Mouse (Mus musculus): ENCODE data around the gene Bcar1. TPM values are rescaled to one million over a fixed set of nuclear protein-coding genes. Genes with fewer than 3 reads are reported as not detected.

The Bcar1 gene
- polyA plus RNA-seq, 1 experiment from 2014 or later = 56.3 TPM

DNA sequence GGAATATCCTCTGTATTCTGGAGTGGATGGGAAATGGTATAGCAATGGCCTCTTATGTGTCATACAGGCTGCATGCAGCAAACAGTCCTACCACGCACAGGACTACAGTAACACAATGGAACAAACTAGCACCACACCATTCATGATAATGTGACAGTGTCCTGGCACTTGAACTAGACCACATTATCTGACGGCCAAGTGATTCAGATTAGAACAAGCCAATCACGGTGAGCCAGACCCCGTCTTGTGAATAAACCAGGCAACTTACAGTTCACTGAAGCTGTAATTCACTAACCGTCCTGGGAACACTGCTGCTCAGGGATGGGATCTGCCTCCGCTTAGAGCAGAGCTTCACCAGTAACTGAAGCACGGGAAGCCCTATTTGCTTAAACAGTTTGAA lies 35.2 kb upstream of the Bcar1 start:
- no peaks in the 10 kb centered on the region for H3K4me1 ChIP-seq (ENCODE audit: insufficient read depth)
- ATAC-seq (ENCODE audit: insufficient read depth) (peak; percentile 71), DNase-seq (peak; percentile 68)
- H3K36me3 ChIP-seq (ENCODE audit: insufficient read depth) = peaks cover 59% of the 10 kb centered on the region
- 47% methylated on average over 7 of the region's 7 CpGs for WGBS
- H3K27me3 ChIP-seq (ENCODE audit: insufficient read depth, low read length) = no peaks in the 10 kb centered on the region
- no peaks in the 10 kb centered on the region for H3K9me3 ChIP-seq (ENCODE audit: low read depth, low read length)
- H3K4me3 ChIP-seq (ENCODE audit: low read depth, low read length) = no peak overlapping the region
- H3K27ac ChIP-seq (ENCODE audit: low read depth) = no peak overlapping the region
- TF ChIP-seq CTCF (IDR thresholded peaks at IDR 0.05; ENCODE audit: low read depth) = no peak
- H3K4me2 ChIP-seq = no peak overlapping the region
- no peak overlapping the region for H3K9ac ChIP-seq

- no peak for DNase-seq
- ATAC-seq (ENCODE audit: insufficient read depth) = no peak
- peaks cover 61% of the 10 kb centered on the region for H3K36me3 ChIP-seq (ENCODE audit: insufficient read depth)
- WGBS = 96% methylated on average over 4 of the region's 4 CpGs
- H3K27ac ChIP-seq (ENCODE audit: low read depth) = no peak overlapping the region
- no peaks in the 10 kb centered on the region for H3K27me3 ChIP-seq (ENCODE audit: insufficient read depth, low read length)
- no peaks in the 10 kb centered on the region for H3K9me3 ChIP-seq (ENCODE audit: low read depth, low read length)
- no peak overlapping the region for H3K9ac ChIP-seq
- H3K4me1 ChIP-seq (ENCODE audit: insufficient read depth) = no peaks in the 10 kb centered on the region
- no peak overlapping the region for H3K4me2 ChIP-seq
- no peak for TF ChIP-seq CTCF (IDR thresholded peaks at IDR 0.05; ENCODE audit: low read depth)
- H3K4me3 ChIP-seq (ENCODE audit: low read depth, low read length) = no peak overlapping the region
Measured at GRCm38 (mm10) chr8:111776492-111776891, 32.9 kb upstream of the Bcar1 start.

DNA sequence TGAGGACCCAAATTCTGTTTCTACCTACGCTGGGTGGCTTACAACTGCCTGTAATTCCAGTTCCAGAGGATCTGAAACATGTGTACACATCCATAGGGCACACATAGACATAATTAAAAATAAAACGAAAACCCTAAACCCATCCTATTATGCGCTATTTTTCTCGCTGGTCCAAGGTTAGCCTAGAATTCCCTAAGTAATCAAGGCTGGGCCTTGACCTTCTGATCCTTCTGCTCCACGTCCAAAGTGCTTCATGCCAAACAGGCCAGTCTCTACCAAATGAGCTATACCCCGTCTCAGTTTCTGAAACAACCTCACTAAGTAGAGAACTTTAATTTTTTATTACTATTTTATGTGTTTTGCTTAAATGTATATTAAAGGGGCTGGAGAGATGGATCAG lies 32.2 kb upstream of the Bcar1 start:
- no peak for TF ChIP-seq CTCF (IDR thresholded peaks at IDR 0.05; ENCODE audit: low read depth)
- H3K4me2 ChIP-seq = no peak overlapping the region
- H3K36me3 ChIP-seq (ENCODE audit: insufficient read depth) = peaks cover 60% of the 10 kb centered on the region
- H3K9me3 ChIP-seq (ENCODE audit: low read depth, low read length) = no peaks in the 10 kb centered on the region
- DNase-seq (no peak), ATAC-seq (ENCODE audit: insufficient read depth) (no peak)
- H3K4me3 ChIP-seq (ENCODE audit: low read depth, low read length) = no peak overlapping the region
- WGBS = 95% methylated on average over 6 of the region's 6 CpGs
- no peak overlapping the region for H3K9ac ChIP-seq
- no peak overlapping the region for H3K27ac ChIP-seq (ENCODE audit: low read depth)
- H3K4me1 ChIP-seq (ENCODE audit: insufficient read depth) = no peaks in the 10 kb centered on the region
- H3K27me3 ChIP-seq (ENCODE audit: insufficient read depth, low read length) = no peaks in the 10 kb centered on the region

DNA sequence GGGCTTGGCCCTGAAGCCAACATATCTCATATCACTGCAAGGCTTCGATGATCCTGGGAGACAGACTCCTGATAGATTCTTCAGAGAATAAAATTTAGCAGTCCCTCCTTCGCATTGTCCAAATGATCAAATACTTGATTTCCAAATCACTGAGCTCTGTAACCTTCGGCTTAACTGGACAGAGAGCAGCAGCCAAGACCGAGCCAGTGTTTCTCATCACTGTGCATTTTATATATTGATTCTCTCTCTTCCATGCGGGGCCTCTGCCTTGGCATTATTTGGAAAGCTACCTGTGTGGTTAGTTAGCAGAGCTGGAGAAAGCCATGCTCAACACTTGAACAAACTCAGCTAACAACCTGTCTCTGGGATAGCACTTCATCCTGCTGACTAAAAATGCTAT lies 29.9 kb upstream of the Bcar1 start:
- no peak overlapping the region for H3K27ac ChIP-seq (ENCODE audit: low read depth)
- peaks cover 46% of the 10 kb centered on the region for H3K36me3 ChIP-seq (ENCODE audit: insufficient read depth)
- no peaks in the 10 kb centered on the region for H3K27me3 ChIP-seq (ENCODE audit: insufficient read depth, low read length)
- no peak overlapping the region for H3K4me2 ChIP-seq
- H3K4me3 ChIP-seq (ENCODE audit: low read depth, low read length) = no peak overlapping the region
- H3K4me1 ChIP-seq (ENCODE audit: insufficient read depth) = no peaks in the 10 kb centered on the region
- no peaks in the 10 kb centered on the region for H3K9me3 ChIP-seq (ENCODE audit: low read depth, low read length)
- ATAC-seq (ENCODE audit: insufficient read depth) (no peak), DNase-seq (no peak)
- no peak for TF ChIP-seq CTCF (IDR thresholded peaks at IDR 0.05; ENCODE audit: low read depth)
- no peak overlapping the region for H3K9ac ChIP-seq
- 94% methylated on average over 5 of the region's 5 CpGs for WGBS

GRCm38 (mm10) chr8:111773057-111773456 lies 29.4 kb upstream of the Bcar1 start:
- TF ChIP-seq CTCF (IDR thresholded peaks at IDR 0.05; ENCODE audit: low read depth) = no peak
- Histone ChIP-seq H3K36me3 (ENCODE audit: insufficient read depth) (peaks cover 46% of the 10 kb centered on the region), H3K27me3 (ENCODE audit: insufficient read depth, low read length) (no peaks in the 10 kb centered on the region), H3K4me1 (ENCODE audit: insufficient read depth) (no peaks in the 10 kb centered on the region), H3K4me2 (no peak overlapping the region), H3K9me3 (ENCODE audit: low read depth, low read length) (no peaks in the 10 kb centered on the region), H3K4me3 (ENCODE audit: low read depth, low read length) (no peak overlapping the region), H3K9ac (no peak overlapping the region), H3K27ac (ENCODE audit: low read depth) (no peak overlapping the region)
- ATAC-seq (ENCODE audit: insufficient read depth) (no peak), DNase-seq (no peak)
- 83% methylated on average over 7 of the region's 7 CpGs for WGBS

DNA sequence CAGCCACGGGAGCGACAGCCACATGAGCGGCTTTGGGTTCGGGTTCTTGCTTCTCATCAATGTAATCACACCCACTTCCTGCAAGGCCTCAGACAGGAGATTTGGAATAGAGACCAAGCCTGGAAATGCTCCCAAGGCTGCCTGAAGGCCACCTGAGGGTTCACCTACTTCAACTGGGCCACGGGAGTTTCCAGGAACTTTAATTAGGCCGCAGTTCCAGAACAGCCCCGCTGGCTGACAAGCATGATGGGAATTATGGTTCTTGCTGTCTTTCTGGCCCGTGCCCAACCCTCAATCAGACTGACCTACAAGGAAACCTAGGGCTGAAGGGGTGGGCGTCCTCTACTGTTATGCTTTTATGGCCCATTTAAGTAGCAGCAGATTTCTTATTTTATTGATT lies 28.5 kb upstream of the Bcar1 start:
- Histone ChIP-seq H3K9ac (no peak overlapping the region), H3K4me1 (ENCODE audit: insufficient read depth) (no peaks in the 10 kb centered on the region), H3K27ac (ENCODE audit: low read depth) (no peak overlapping the region), H3K9me3 (ENCODE audit: low read depth, low read length) (no peaks in the 10 kb centered on the region), H3K4me3 (ENCODE audit: low read depth, low read length) (no peak overlapping the region), H3K4me2 (no peak overlapping the region), H3K36me3 (ENCODE audit: insufficient read depth) (peaks cover 46% of the 10 kb centered on the region), H3K27me3 (ENCODE audit: insufficient read depth, low read length) (no peaks in the 10 kb centered on the region)
- no peak for TF ChIP-seq CTCF (IDR thresholded peaks at IDR 0.05; ENCODE audit: low read depth)
- 85% methylated on average over 9 of the region's 9 CpGs for WGBS
- ATAC-seq (ENCODE audit: insufficient read depth) (no peak), DNase-seq (no peak)

GRCm38 (mm10) chr8:111771625-111772020 lies 28.0 kb upstream of the Bcar1 start:
- H3K9ac ChIP-seq = no peak overlapping the region
- no peak overlapping the region for H3K4me3 ChIP-seq (ENCODE audit: low read depth, low read length)
- peaks cover 47% of the 10 kb centered on the region for H3K36me3 ChIP-seq (ENCODE audit: insufficient read depth)
- WGBS = 84% methylated on average over 6 of the region's 6 CpGs
- H3K4me2 ChIP-seq = no peak overlapping the region
- peak overlapping the region; percentile 18; the same call in 1 of the 2 replicates for H3K27ac ChIP-seq (ENCODE audit: low read depth)
- ATAC-seq (ENCODE audit: insufficient read depth) (no peak), DNase-seq (no peak)
- H3K9me3 ChIP-seq (ENCODE audit: low read depth, low read length) = no peaks in the 10 kb centered on the region
- H3K4me1 ChIP-seq (ENCODE audit: insufficient read depth) = no peaks in the 10 kb centered on the region
- TF ChIP-seq CTCF (IDR thresholded peaks at IDR 0.05; ENCODE audit: low read depth) = no peak
- H3K27me3 ChIP-seq (ENCODE audit: insufficient read depth, low read length) = no peaks in the 10 kb centered on the region

All from lung, embryonic 14.5 days (tissue).